In the genomic region with DNA sequence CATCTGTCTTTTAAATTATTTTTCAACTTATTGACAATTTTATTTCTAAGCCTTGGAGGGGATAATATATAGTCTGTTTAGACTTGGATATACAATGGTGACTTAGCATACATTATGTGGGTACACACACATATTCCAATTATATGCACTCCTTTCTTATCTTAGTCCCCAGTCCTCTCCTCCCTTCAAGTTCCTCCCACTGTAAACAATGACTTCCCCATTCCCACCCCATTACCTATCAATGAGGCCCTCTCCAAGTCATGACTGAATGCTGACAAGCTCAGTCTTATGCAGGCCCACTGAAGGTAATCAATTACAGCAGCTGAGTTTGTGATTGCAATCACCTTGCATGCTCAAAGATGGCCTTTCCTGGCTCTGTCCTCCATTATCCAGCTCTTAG, we compare ENCODE assay signal across 26 mouse cellular contexts. TPM values are rescaled to one million over a fixed set of nuclear protein-coding genes. Genes with fewer than 3 reads are reported as not detected.
DNase-seq lines count a peak whose midpoint lies in the region; ATAC-seq and TF ChIP-seq lines count a peak whose summit lies in the region.
"Had no signal": no experiment of that assay in that cellular context is flagged by ENCODE, and none has a peak within 500 bp of the region (broad histone marks: within the 10 kb centered on the region; RNA-seq: fewer than 3 reads in every experiment).

No protein-coding gene starts in this region.

- no peak overlapping the region for H3K4me2 ChIP-seq in hindbrain, postnatal 0 days (ENCODE audit: low read depth, low read length)
- no peak overlapping the region for H3K4me2 ChIP-seq in hindbrain, embryonic 16.5 days (ENCODE audit: low read length)
- no peak overlapping the region for H3K4me2 ChIP-seq in liver, embryonic 15.5 days
- H3K4me2 ChIP-seq: embryonic facial prominence, embryonic 12.5 days; forebrain, embryonic 15.5 days; heart, embryonic 11.5 days; heart, embryonic 15.5 days had no signal

- H3K4me3 ChIP-seq in hindbrain, postnatal 0 days (ENCODE audit: low read length): no peak overlapping the region
- H3K4me3 ChIP-seq in hindbrain, embryonic 16.5 days (ENCODE audit: low read length): no peak overlapping the region
- no peak overlapping the region for H3K4me3 ChIP-seq in MEL (ENCODE audit: control insufficient read depth in 1 of 2, insufficient read depth in 1 of 2, low read depth in 2 of 2, low read length in 2 of 2)
- H3K4me3 ChIP-seq in liver, embryonic 15.5 days (replicated peaks): no peak overlapping the region
- no peak overlapping the region for H3K4me3 ChIP-seq in limb, embryonic 10.5 days
- H3K4me3 ChIP-seq: embryonic facial prominence, embryonic 12.5 days; forebrain, embryonic 15.5 days; heart, adult 2 months; heart, embryonic 15.5 days; hindbrain, embryonic 10.5 days had no signal

- no peaks in the 10 kb centered on the region for H3K27me3 ChIP-seq in hindbrain, postnatal 0 days (ENCODE audit: insufficient read depth, low read length)
- H3K27me3 ChIP-seq in hindbrain, embryonic 16.5 days (replicated peaks; ENCODE audit: control insufficient read depth, insufficient read depth, low read length): no peaks in the 10 kb centered on the region
- no peaks in the 10 kb centered on the region for H3K27me3 ChIP-seq in MEL (ENCODE audit: control insufficient read depth in 1 of 2, insufficient read depth in 2 of 2, low read length in 2 of 2)
- no peaks in the 10 kb centered on the region for H3K27me3 ChIP-seq in liver, embryonic 15.5 days
- no peaks in the 10 kb centered on the region for H3K27me3 ChIP-seq in limb, embryonic 10.5 days (ENCODE audit: low read depth, poor library complexity, severe bottlenecking)
- H3K27me3 ChIP-seq: CH12.LX; embryonic facial prominence, embryonic 12.5 days; forebrain, embryonic 15.5 days; heart, embryonic 15.5 days had no signal

- TF ChIP-seq POLR2A in MEL (IDR thresholded peaks at IDR 0.05; ENCODE audit: control insufficient read depth in 1 of 2, insufficient read depth in 1 of 2, low read depth in 1 of 2, low read length in 2 of 2, poor library complexity in 1 of 2): no peak

- no peaks in the 10 kb centered on the region for H3K4me1 ChIP-seq in hindbrain, postnatal 0 days (ENCODE audit: insufficient read depth, low read length)
- H3K4me1 ChIP-seq in hindbrain, embryonic 16.5 days (ENCODE audit: control insufficient read depth, insufficient read depth, low read depth, low read length): no peaks in the 10 kb centered on the region
- H3K4me1 ChIP-seq in MEL (ENCODE audit: control insufficient read depth in 1 of 2, insufficient read depth in 2 of 2, low read length in 2 of 2): peaks cover 5 to 12% of the 10 kb centered on the region in 2 experiments
- H3K4me1 ChIP-seq in liver, embryonic 15.5 days (replicated peaks): peaks cover 9% of the 10 kb centered on the region
- H3K4me1 ChIP-seq in limb, embryonic 10.5 days: no peaks in the 10 kb centered on the region
- H3K4me1 ChIP-seq: embryonic facial prominence, embryonic 12.5 days; forebrain, embryonic 15.5 days; heart, embryonic 15.5 days had no signal

- peak; percentile 71 to 80 for TF ChIP-seq EP300 in MEL (IDR thresholded peaks at IDR 0.05; ENCODE audit: low read depth in 1 of 2, low read length in 2 of 2)

- 0 out of 2 replicates have a peak, but pooled peaks have one; percentile 29 for ATAC-seq in hindbrain, postnatal 0 days
- no peak for ATAC-seq in hindbrain, embryonic 16.5 days
- ATAC-seq in common myeloid progenitor, adult 5-6 weeks (replicated peaks; ENCODE audit: low read depth, poor library complexity, severe bottlenecking): 0 out of 2 replicates have a peak, but pooled peaks have one; percentile 29
- ATAC-seq in liver, embryonic 15.5 days (ENCODE audit: insufficient read depth): peak; percentile 37
- ATAC-seq: forebrain, embryonic 15.5 days; inflammation-experienced regulatory T-cells, adult 6 months had no signal

- H3K9me3 ChIP-seq in hindbrain, postnatal 0 days (ENCODE audit: low read length): no peaks in the 10 kb centered on the region
- H3K9me3 ChIP-seq in hindbrain, embryonic 16.5 days (ENCODE audit: control insufficient read depth, low read length): no peaks in the 10 kb centered on the region
- no peaks in the 10 kb centered on the region for H3K9me3 ChIP-seq in MEL (replicated peaks; ENCODE audit: insufficient read depth, low read length)
- no peaks in the 10 kb centered on the region for H3K9me3 ChIP-seq in liver, embryonic 15.5 days (replicated peaks)
- H3K9me3 ChIP-seq in limb, embryonic 10.5 days (replicated peaks): no peaks in the 10 kb centered on the region
- H3K9me3 ChIP-seq: embryonic facial prominence, embryonic 12.5 days; forebrain, embryonic 15.5 days; heart, embryonic 15.5 days; hindbrain, embryonic 10.5 days had no signal

- TF ChIP-seq RAD21 in MEL (IDR thresholded peaks at IDR 0.05; ENCODE audit: low read depth, low read length): no peak

- no peaks in the 10 kb centered on the region for H3K79me2 ChIP-seq in MEL (ENCODE audit: control insufficient read depth, insufficient read depth, low read length, poor library complexity)

- TF ChIP-seq CTCF in hindbrain, postnatal 0 days (IDR thresholded peaks at IDR 0.05; ENCODE audit: low read depth): no peak
- TF ChIP-seq CTCF in MEL (IDR thresholded peaks at IDR 0.05 in 2 of 3, conservative IDR thresholded peaks at IDR 0.05 in 1 of 3; ENCODE audit: control insufficient read depth in 1 of 3, insufficient read depth in 1 of 3, low read depth in 2 of 3, low read length in 3 of 3, poor library complexity in 1 of 3, severe bottlenecking in 1 of 3): no peak

- H3K9ac ChIP-seq in hindbrain, postnatal 0 days (replicated peaks; ENCODE audit: low read length): no peak overlapping the region
- no peak overlapping the region for H3K9ac ChIP-seq in hindbrain, embryonic 16.5 days (ENCODE audit: low read depth, low read length)
- H3K9ac ChIP-seq in MEL (ENCODE audit: control insufficient read depth, low read depth, low read length, poor library complexity, severe bottlenecking): no peak overlapping the region
- H3K9ac ChIP-seq in liver, embryonic 15.5 days: no peak overlapping the region
- H3K9ac ChIP-seq: embryonic facial prominence, embryonic 12.5 days; forebrain, embryonic 15.5 days; heart, embryonic 15.5 days had no signal

- DNase-seq in hindbrain, postnatal 0 days (ENCODE audit: low spot score): no peak
- DNase-seq in MEL (ENCODE audit: low read depth, low spot score): peak; percentile 84
- DNase-seq in limb, embryonic 10.5 days (ENCODE audit: low spot score): no peak
- DNase-seq in kidney, adult 11 months: no peak
- no peak for DNase-seq in gastrocnemius, adult 8-10 months (ENCODE audit: low spot score in 2 of 2)
- DNase-seq: adrenal gland, adult 8-10 months; cerebellum, adult 11 months; cerebellum, adult 8-10 months; cerebellum, postnatal 14 days; gastrocnemius, postnatal 10 days; heart, adult 2 months; heart, postnatal 14 days had no signal

- peaks cover 2% of the 10 kb centered on the region; the same call in 1 of the 2 replicates for H3K36me3 ChIP-seq in hindbrain, postnatal 0 days (ENCODE audit: insufficient read depth, low read length)
- 0 out of 2 replicates have a peak, but pooled peaks cover 2% of the 10 kb centered on the region for H3K36me3 ChIP-seq in hindbrain, embryonic 16.5 days (ENCODE audit: control insufficient read depth, insufficient read depth, low read length)
- H3K36me3 ChIP-seq in MEL (ENCODE audit: control insufficient read depth in 1 of 2, insufficient read depth in 2 of 2, low read length in 2 of 2): peaks cover 12 to 19% of the 10 kb centered on the region in 2 experiments
- peaks cover 2% of the 10 kb centered on the region; the same call in 1 of the 2 replicates for H3K36me3 ChIP-seq in liver, embryonic 15.5 days (replicated peaks)
- H3K36me3 ChIP-seq in limb, embryonic 10.5 days: peaks cover 21% of the 10 kb centered on the region

- H3K27ac ChIP-seq in hindbrain, postnatal 0 days: no peak overlapping the region
- no peak overlapping the region for H3K27ac ChIP-seq in hindbrain, embryonic 16.5 days (ENCODE audit: low read depth, low read length)
- H3K27ac ChIP-seq in MEL (ENCODE audit: control insufficient read depth, low read depth, low read length): peak overlapping the region; percentile 49; the same call in 1 of the 2 replicates
- H3K27ac ChIP-seq in liver, embryonic 15.5 days (replicated peaks): no peak overlapping the region
- H3K27ac ChIP-seq in limb, embryonic 10.5 days: no peak overlapping the region
- H3K27ac ChIP-seq: embryonic facial prominence, embryonic 12.5 days; forebrain, embryonic 15.5 days; heart, adult 2 months; heart, embryonic 15.5 days; hindbrain, embryonic 10.5 days had no signal

RNA-seq across cellular contexts. Expression of a gene that starts 7.7 kb away (rescaled TPM):
- total RNA-seq in hindbrain, postnatal 0 days (2014; rRNA removed): 8.5 and 9.4 TPM in 2 replicates
- 10.3 and 11.0 TPM in 2 replicates for polyA plus RNA-seq in hindbrain, postnatal 0 days (2015; fragmentation: Nextera tagmentation; extraction: Ambion mirVana)
- 13.7 and 13.9 TPM in 2 replicates for polyA plus RNA-seq in hindbrain, embryonic 16.5 days (2015; fragmentation: Nextera tagmentation; extraction: Ambion mirVana)
- total RNA-seq in MEL (2012; rRNA removed): 12.8 and 13.0 TPM in 2 replicates
- 10 to 100 TPM in 1 of 2 experiments, not detected in 1; 13.9 TPM for polyA plus RNA-seq in MEL (2012; ENCODE audit: insufficient read depth in 1 of 2, insufficient read length in 2 of 2, low read depth in 1 of 2, low replicate concordance in 2 of 2, missing spikeins in 1 of 2)
- total RNA-seq in common myeloid progenitor, adult 5-6 weeks (2017): 26.3 and 27.9 TPM in 2 replicates
- 7.5 and 9.1 TPM in 2 replicates for polyA plus RNA-seq in liver, embryonic 15.5 days (2015; fragmentation: Nextera tagmentation; extraction: Ambion mirVana)
- polyA plus RNA-seq in limb, embryonic 10.5 days (2016; fragmentation: Nextera tagmentation; extraction: Ambion mirVana): 25.3 and 26.0 TPM in 2 replicates
- total RNA-seq in gastrocnemius, adult 8-10 months (2022): 1 to 10 TPM; 1.7 to 2.5 (median 1.9) TPM

RNA-seq across cellular contexts. Expression of a gene that starts 8.0 kb away (rescaled TPM):
- total RNA-seq in hindbrain, postnatal 0 days (2014; rRNA removed): not detected in 2 replicates
- polyA plus RNA-seq in hindbrain, postnatal 0 days (2015; fragmentation: Nextera tagmentation; extraction: Ambion mirVana): 0.45 TPM in 1 of 2 replicates, not detected in the other
- polyA plus RNA-seq in hindbrain, embryonic 16.5 days (2015; fragmentation: Nextera tagmentation; extraction: Ambion mirVana): not detected in 2 replicates
- total RNA-seq in MEL (2012; rRNA removed): 0.85 and 1.0 TPM in 2 replicates
- polyA plus RNA-seq in MEL (2012; ENCODE audit: insufficient read depth in 1 of 2, insufficient read length in 2 of 2, low read depth in 1 of 2, low replicate concordance in 2 of 2, missing spikeins in 1 of 2): not detected
- not detected in 2 replicates for total RNA-seq in common myeloid progenitor, adult 5-6 weeks (2017)
- not detected in 2 replicates for polyA plus RNA-seq in liver, embryonic 15.5 days (2015; fragmentation: Nextera tagmentation; extraction: Ambion mirVana)
- not detected in 2 replicates for polyA plus RNA-seq in limb, embryonic 10.5 days (2016; fragmentation: Nextera tagmentation; extraction: Ambion mirVana)
- total RNA-seq in gastrocnemius, adult 8-10 months (2022): not detected
- total RNA-seq: adrenal gland, postnatal 4 days; gastrocnemius, postnatal 10 days; gastrocnemius, postnatal 4 days; heart, adult 2 months; heart, postnatal 14 days had no signal
- polyA plus RNA-seq: cortical plate, adult 2 months; embryonic facial prominence, embryonic 12.5 days; forebrain, embryonic 11.5 days; forebrain, embryonic 15.5 days; heart, adult 2 months; heart, embryonic 11.5 days; heart, embryonic 15.5 days; hindbrain, embryonic 10.5 days; inflammation-experienced regulatory T-cells, adult 6 months had no signal

RNA-seq across cellular contexts. Expression of a gene that starts 38.7 kb away (rescaled TPM):
- total RNA-seq in hindbrain, postnatal 0 days (2014; rRNA removed): 57.7 and 64.7 TPM in 2 replicates
- polyA plus RNA-seq in hindbrain, postnatal 0 days (2015; fragmentation: Nextera tagmentation; extraction: Ambion mirVana): 64.7 and 70.0 TPM in 2 replicates
- polyA plus RNA-seq in hindbrain, embryonic 16.5 days (2015; fragmentation: Nextera tagmentation; extraction: Ambion mirVana): 66.8 and 68.4 TPM in 2 replicates
- 85.1 and 103 TPM in 2 replicates for total RNA-seq in MEL (2012; rRNA removed)
- polyA plus RNA-seq in MEL (2012; ENCODE audit: insufficient read depth in 1 of 2, insufficient read length in 2 of 2, low read depth in 1 of 2, low replicate concordance in 2 of 2, missing spikeins in 1 of 2): 100 to 1,000 TPM in 1 of 2 experiments, 10 to 100 TPM in 1; 63.7 to 102 TPM
- total RNA-seq in common myeloid progenitor, adult 5-6 weeks (2017): 97.9 and 122 TPM in 2 replicates
- polyA plus RNA-seq in liver, embryonic 15.5 days (2015; fragmentation: Nextera tagmentation; extraction: Ambion mirVana): 25.9 and 26.4 TPM in 2 replicates
- 99.7 and 104 TPM in 2 replicates for polyA plus RNA-seq in limb, embryonic 10.5 days (2016; fragmentation: Nextera tagmentation; extraction: Ambion mirVana)
- total RNA-seq in gastrocnemius, adult 8-10 months (2022): 10 to 100 TPM; 29.0 to 39.8 (median 36.1) TPM

RNA-seq across cellular contexts. Expression of a gene that starts 50.0 kb away (rescaled TPM):
- total RNA-seq in hindbrain, postnatal 0 days (2014; rRNA removed): 5.2 and 6.6 TPM in 2 replicates
- 30.1 and 35.0 TPM in 2 replicates for polyA plus RNA-seq in hindbrain, postnatal 0 days (2015; fragmentation: Nextera tagmentation; extraction: Ambion mirVana)
- 20.4 and 21.9 TPM in 2 replicates for polyA plus RNA-seq in hindbrain, embryonic 16.5 days (2015; fragmentation: Nextera tagmentation; extraction: Ambion mirVana)
- 12.3 and 14.5 TPM in 2 replicates for total RNA-seq in MEL (2012; rRNA removed)
- polyA plus RNA-seq in MEL (2012; ENCODE audit: insufficient read depth in 1 of 2, insufficient read length in 2 of 2, low read depth in 1 of 2, low replicate concordance in 2 of 2, missing spikeins in 1 of 2): 10 to 100 TPM in 1 of 2 experiments, not detected in 1; 10.2 TPM
- 24.0 and 24.3 TPM in 2 replicates for total RNA-seq in common myeloid progenitor, adult 5-6 weeks (2017)
- 1.8 and 1.9 TPM in 2 replicates for polyA plus RNA-seq in liver, embryonic 15.5 days (2015; fragmentation: Nextera tagmentation; extraction: Ambion mirVana)
- 38.8 and 44.9 TPM in 2 replicates for polyA plus RNA-seq in limb, embryonic 10.5 days (2016; fragmentation: Nextera tagmentation; extraction: Ambion mirVana)
- total RNA-seq in gastrocnemius, adult 8-10 months (2022): 1 to 10 TPM; 4.8 to 8.9 (median 5.6) TPM
